Mouse (Mus musculus) G1E (cell line): Measurements from ENCODE around the gene Gm44790.

ENCODE experiments used
- CTCF ChIP-seq: IDR thresholded peaks from 2 replicates; pipeline ENCODE4 v1.5.1; 2012; ENCODE audit warnings: low read depth, low read length, inconsistent platforms, mixed read lengths
- GATA1 ChIP-seq: IDR thresholded peaks from 2 replicates; pipeline ENCODE4 v1.6.1; 2012; ENCODE audit warnings: borderline replicate concordance, low read length, inconsistent platforms, mixed read lengths
- GATA2 ChIP-seq: IDR thresholded peaks from 2 replicates; pipeline ENCODE4 v1.6.1; 2012; ENCODE audit warnings: low read depth, low read length, inconsistent platforms, borderline replicate concordance
- TAL1 ChIP-seq: conservative IDR thresholded peaks from 2 replicates; pipeline ENCODE4 v1.6.1; 2012; ENCODE audit warnings: low read depth, low read length, inconsistent platforms, mixed read lengths

DNA sequence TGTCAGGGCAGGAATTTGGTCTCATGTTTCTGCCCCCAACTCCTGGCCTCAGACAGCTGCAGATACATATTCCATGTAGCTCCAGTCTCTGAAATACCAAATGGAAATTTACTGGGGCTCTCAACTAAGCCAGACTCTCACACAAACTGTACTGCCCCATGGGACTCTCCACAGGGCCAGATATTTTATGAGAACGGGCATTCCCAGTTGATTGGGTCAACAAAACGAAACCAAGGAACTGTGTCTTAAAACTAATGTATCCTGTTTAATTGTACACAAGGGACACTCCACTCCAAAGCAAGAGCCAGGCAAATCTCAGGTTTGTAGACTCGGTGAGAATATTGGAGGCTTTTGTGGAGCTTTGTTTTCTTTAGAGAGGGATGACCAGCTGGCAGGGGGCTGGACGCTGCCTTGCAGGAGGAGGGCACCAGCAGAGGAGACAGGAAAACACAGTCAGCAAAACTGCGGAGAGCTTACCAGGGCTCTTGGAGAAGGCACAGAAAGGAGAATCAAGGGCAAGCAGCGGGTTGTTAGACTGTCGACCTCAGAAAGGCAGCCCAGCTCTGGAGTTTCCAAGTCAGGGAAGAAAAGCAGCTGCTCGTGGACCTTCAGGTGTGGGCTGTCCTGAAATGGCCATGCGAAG is 53.9 kb downstream of the Gm44790 start:
- no peak for TF ChIP-seq CTCF
- no peak for TF ChIP-seq TAL1
- no peak for TF ChIP-seq GATA1
- no peak for TF ChIP-seq GATA2
